Mouse (Mus musculus) cerebellum, adult 9-11 months (tissue): ENCODE measurements at regions not wholly inside any gene's neighbourhood (a gene's known extent, or its start where the extent isn't known, plus 50 kb on each side); places are given as distances from the start of the nearest gene placed in this dataset.
A peak's percentile ranks its signal among the peaks of the same experiment; 100 is the strongest.

Experiments used
- DNase-seq: peaks from one replicate; pipeline ENCODE4 v3.0.0; 2022

GRCm38 (mm10) chr6:31645261-31645660 lies 81.5 kb upstream of the Podxl start:
- DNase-seq, result no peak

DNA sequence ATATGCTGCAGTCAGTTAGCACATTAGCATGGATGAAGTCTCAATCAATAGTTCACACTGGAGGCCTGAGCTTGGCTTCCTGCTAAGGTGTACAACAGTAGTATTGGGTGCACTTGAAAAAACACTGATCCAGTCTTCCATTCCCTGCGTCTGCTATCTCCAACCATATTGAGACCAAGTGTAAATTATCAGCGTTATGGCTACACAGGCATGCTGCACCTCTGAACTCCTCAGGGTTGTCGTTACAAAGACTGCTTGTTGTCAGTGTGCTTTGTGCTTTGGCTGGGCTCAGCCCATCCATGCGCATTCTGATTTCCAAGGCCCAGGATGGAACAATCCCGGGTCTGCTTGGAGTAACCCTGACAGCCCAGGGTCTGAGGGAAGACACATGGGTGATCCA lies 80.7 kb upstream of the Podxl start:
- no peak for DNase-seq

- DNase-seq, result no peak
These were observed 78.7 kb upstream of the Podxl start for GRCm38 (mm10) chr6:31642451-31642942.

- DNase-seq, result no peak
These were observed 77.0 kb upstream of the Podxl start for GRCm38 (mm10) chr6:31640745-31641144.

- DNase-seq, result peak; percentile 6
These were observed 75.7 kb upstream of the Podxl start for GRCm38 (mm10) chr6:31639460-31639859.

DNA sequence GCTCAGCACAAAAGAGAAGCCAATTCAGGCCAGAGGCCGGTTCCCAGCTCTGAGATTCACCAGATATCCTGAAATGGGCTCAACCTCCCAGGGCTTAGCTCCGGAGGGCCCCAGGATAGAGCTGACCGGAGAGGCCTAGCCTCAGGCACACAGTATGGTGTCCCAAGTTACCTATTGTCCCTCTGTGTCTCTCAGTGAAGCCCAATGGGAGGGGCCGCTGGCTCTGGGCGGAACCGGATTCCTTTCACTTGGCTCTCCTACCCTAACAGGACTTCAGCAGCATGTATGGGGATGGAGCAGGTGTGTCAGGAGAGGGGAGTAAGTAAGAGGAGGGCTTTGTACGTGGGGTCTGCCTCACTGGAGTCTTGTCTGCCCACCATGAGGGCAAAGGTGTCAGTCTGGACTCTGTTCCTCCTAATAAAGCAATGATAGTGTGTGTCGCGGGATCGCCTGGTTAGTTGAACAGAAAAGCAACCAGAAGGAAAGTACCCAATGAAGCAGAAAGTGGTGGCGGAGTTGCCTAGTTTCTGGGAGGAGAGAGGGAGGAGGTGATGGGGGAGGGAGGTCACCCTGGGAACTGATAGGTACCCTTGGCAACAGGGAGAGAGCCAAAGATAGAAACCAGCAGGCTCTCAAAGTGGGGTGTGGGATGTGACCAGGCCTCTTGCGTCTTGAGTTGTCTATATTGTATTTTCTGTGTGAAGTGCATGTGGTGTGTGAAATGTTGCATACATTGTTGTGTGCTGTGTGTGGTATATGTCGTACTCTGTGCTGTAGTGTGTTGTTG lies 74.8 kb upstream of the Podxl start:
- DNase-seq, result no peak

DNA sequence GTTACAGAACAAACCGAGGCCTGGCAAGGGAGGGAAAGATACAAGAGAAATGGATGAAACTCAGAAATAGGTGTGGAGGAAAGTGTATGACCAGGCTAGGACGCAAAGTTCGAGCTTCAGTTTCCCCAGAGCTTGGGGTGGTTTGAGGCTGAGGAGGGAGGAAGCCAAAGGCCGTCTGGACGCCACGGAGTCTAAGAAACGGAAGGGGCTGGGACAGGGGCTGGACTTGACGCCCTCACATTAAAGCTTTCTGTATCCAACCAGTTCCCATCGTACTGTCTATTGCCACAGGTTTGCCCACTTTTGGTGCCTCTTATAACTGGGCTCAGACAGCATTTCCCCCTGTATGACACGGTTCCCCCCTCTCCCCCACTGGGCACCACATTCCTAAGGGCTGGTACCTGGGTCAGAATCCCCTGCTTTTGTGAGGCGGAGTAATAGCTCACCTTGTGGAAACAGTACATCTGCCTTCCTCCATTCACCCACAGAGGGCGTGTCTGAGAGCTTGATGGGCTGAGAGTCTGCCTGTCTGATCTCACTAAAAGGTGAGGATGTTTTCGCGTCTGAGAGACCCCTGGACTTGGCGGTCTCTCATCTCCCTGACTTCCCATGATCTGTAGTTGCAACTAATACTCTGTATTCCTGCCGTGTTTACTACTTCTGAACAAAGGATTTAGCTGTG lies 73.7 kb upstream of the Podxl start:
- DNase-seq, result no peak

- no peak for DNase-seq
These were observed 73.2 kb upstream of the Podxl start for GRCm38 (mm10) chr6:31636954-31637353.

GRCm38 (mm10) chr6:31632485-31632884 lies 68.7 kb upstream of the Podxl start:
- DNase-seq, result no peak

DNA sequence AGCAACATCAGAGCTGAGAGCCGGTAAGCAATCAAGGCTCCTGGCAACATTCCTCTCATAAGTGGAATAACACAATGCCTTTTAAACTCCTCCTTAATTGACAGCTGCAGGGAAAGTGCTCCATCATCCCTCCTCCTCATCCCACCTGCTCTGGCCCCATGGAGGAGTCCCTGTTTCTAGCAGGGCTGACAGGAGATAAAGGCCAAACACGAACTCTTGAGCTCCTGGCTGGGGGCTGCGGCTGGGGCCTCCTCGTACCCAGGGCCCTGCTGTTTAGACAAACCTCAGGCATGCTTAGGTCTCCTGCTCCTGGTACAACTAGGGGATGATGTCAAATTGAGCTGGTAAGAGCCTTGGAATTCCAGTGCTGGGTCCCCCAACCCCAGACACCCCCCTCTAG lies 66.2 kb upstream of the Podxl start:
- no peak for DNase-seq

GRCm38 (mm10) chr6:31627912-31628311 lies 64.1 kb upstream of the Podxl start:
- no peak for DNase-seq

GRCm38 (mm10) chr6:31625055-31625454 lies 61.3 kb upstream of the Podxl start:
- no peak for DNase-seq

DNA sequence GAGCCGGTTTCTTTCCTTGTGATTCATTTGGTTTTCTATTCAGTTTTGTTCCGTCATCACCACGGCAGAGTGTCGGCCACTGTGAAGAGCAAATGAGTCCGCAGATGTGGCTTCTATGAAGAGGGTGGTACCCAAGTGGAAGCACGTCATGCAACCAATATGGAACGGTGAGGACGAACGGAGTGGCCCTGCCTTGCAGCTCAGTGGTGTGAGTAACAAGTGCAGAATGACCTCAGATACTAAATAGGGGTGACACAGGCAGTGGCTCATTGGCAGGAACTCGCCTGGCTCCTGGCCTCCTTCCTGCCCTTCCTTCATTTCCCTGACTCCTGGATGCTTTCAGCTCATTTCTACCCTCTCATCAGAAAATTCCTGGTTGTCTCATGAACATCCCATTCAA lies 60.6 kb upstream of the Podxl start:
- DNase-seq, result no peak

GRCm38 (mm10) chr6:31621023-31621422 lies 57.2 kb upstream of the Podxl start:
- DNase-seq, result no peak

- no peak for DNase-seq
These were observed 55.1 kb upstream of the Podxl start for GRCm38 (mm10) chr6:31618852-31619251.

- no peak for DNase-seq
These were observed 53.6 kb upstream of the Podxl start for GRCm38 (mm10) chr6:31617341-31617740.

DNA sequence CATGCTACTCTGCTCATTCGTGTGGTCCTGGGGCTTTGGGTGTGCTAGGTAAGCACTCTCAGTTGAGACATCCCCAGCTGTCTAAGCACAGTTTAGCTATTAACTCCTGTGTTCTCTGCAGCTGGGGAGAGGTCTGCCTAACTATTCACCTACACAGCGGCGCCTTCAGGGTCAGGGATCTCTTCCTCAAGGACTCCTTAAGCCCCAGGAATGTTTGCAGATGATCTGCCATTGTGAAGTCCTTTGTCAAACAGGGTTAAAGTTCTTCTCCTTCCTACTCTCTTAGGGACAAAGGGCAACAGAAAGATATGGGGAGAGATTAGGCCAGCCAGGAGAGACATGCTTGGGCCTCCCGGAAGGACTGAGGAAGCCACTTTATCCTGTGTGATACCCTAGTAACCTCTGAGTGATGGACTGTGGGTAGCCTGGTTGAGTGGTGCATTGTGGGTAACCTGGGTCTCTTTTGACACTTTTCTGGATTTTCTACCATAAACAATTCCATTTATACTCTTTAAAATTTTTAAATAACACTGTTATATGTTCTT lies 51.7 kb upstream of the Podxl start:
- no peak for DNase-seq

- DNase-seq, result no peak
These were observed 50.8 kb upstream of the Podxl start for GRCm38 (mm10) chr6:31614563-31614962.

GRCm38 (mm10) chr6:31613590-31614319 lies 50.0 kb upstream of the Podxl start:
- no peak for DNase-seq
